Mouse (Mus musculus): Measurements from ENCODE around the gene 5730455P16Rik.
"Not testable (repeated sequence)": the region's sequence is repeated elsewhere in the genome, so short reads cannot be mapped to it uniquely, and the experiment has no call there.

5730455P16Rik gene

GRCm38 (mm10) chr11:80379184-80379583 lies 1.4 kb upstream of the 5730455P16Rik start:
- DNase-seq (ENCODE audit: low spot score in 2 of 2), result not testable (repeated sequence)

GRCm38 (mm10) chr11:80378452-80379068 lies 726 bp upstream of the 5730455P16Rik start:
- DNase-seq (ENCODE audit: low spot score in 2 of 2), result not testable (repeated sequence)

GRCm38 (mm10) chr11:80376651-80377050 lies 1.2 kb downstream of the 5730455P16Rik start:
- no peak for DNase-seq (ENCODE audit: low spot score in 2 of 2)

GRCm38 (mm10) chr11:80368949-80369348 lies 8.9 kb downstream of the 5730455P16Rik start:
- DNase-seq (ENCODE audit: low spot score in 2 of 2), result no peak

- DNase-seq (ENCODE audit: low spot score in 2 of 2), result peak in 1 of 2 experiments; percentile 3
Observed at GRCm38 (mm10) chr11:80354832-80355231, 23.0 kb downstream of the 5730455P16Rik start.

- peak; percentile 58 to 75 for DNase-seq (ENCODE audit: low spot score in 2 of 2)
Observed at GRCm38 (mm10) chr11:80351832-80352430, 25.9 kb downstream of the 5730455P16Rik start.

GRCm38 (mm10) chr11:80342482-80342881 lies 35.4 kb downstream of the 5730455P16Rik start:
- DNase-seq (ENCODE audit: low spot score in 2 of 2), result no peak

- no peak for DNase-seq (ENCODE audit: low spot score in 2 of 2)
Observed at GRCm38 (mm10) chr11:80336351-80336730, 41.5 kb downstream of the 5730455P16Rik start.

GRCm38 (mm10) chr11:80335609-80336350 lies 42.1 kb downstream of the 5730455P16Rik start:
- no peak for DNase-seq (ENCODE audit: low spot score in 2 of 2)

- no peak for DNase-seq (ENCODE audit: low spot score in 2 of 2)
Observed at GRCm38 (mm10) chr11:80332709-80333400, 45.0 kb downstream of the 5730455P16Rik start.

GRCm38 (mm10) chr11:80324636-80325035 lies 53.2 kb downstream of the 5730455P16Rik start:
- DNase-seq (ENCODE audit: low spot score in 2 of 2), result no peak

GRCm38 (mm10) chr11:80323255-80323654 lies 54.6 kb downstream of the 5730455P16Rik start:
- DNase-seq (ENCODE audit: low spot score in 2 of 2), result no peak

GRCm38 (mm10) chr11:80315743-80316639 lies 61.8 kb downstream of the 5730455P16Rik start:
- no peak for DNase-seq (ENCODE audit: low spot score in 2 of 2)

GRCm38 (mm10) chr11:80313944-80314343 lies 63.9 kb downstream of the 5730455P16Rik start:
- DNase-seq (ENCODE audit: low spot score in 2 of 2), result no peak

- no peak for DNase-seq (ENCODE audit: low spot score in 2 of 2)
Observed at GRCm38 (mm10) chr11:80313462-80313861, 64.4 kb downstream of the 5730455P16Rik start.

- DNase-seq (ENCODE audit: low spot score in 2 of 2), result no peak
Observed at GRCm38 (mm10) chr11:80312565-80312964, 65.3 kb downstream of the 5730455P16Rik start.

- DNase-seq (ENCODE audit: low spot score in 2 of 2), result no peak
Observed at GRCm38 (mm10) chr11:80312049-80312448, 65.8 kb downstream of the 5730455P16Rik start.

GRCm38 (mm10) chr11:80311271-80311670 lies 66.6 kb downstream of the 5730455P16Rik start:
- DNase-seq (ENCODE audit: low spot score in 2 of 2), result no peak
